18 mouse cellular contexts compared by ENCODE assay signal in the genomic region with DNA sequence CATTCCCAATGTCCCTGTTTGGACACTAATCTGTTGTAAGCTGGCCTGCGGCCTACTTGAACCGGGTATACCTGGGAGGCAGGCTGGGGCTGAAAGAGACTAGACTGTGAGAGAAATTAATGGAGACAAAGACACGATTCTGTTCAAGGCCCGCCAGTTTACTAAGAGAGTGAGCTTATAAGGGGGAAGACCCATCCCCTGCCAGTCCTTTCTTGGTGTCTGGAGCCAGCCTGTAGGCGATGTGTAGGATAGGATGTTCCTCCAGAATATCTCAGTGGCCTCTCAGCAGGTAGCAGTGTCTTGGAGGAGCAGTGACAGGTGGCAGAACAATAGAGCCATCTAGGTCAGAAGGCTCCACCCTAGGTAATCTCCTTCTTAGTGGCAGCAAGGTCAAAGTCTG. TPM values are rescaled to one million over a fixed set of nuclear protein-coding genes. Genes with fewer than 3 reads are reported as not detected.
DNase-seq lines count a peak whose midpoint lies in the region; ATAC-seq and TF ChIP-seq lines count a peak whose summit lies in the region.
"Not testable (repeated sequence)": the region's sequence is repeated elsewhere in the genome, so short reads cannot be mapped to it uniquely, and the experiment has no call there.
"Had no signal": no experiment of that assay in that cellular context is flagged by ENCODE, and none has a peak within 500 bp of the region (broad histone marks: within the 10 kb centered on the region; RNA-seq: fewer than 3 reads in every experiment).

No protein-coding gene starts in this region.

- TF ChIP-seq POLR2A in ES-Bruce4 (IDR thresholded peaks at IDR 0.05; ENCODE audit: insufficient read depth, low read length) = not testable (repeated sequence)

- in situ Hi-C loops in ES-E14 (cut with MboI; ENCODE audit: low sequenced_read_pairs in 2 of 2, unreplicated experiment in 2 of 2) = not testable (repeated sequence)

- not testable (repeated sequence) for H3K4me2 ChIP-seq in midbrain, embryonic 11.5 days

- not testable (repeated sequence) for H3K27me3 ChIP-seq in ES-Bruce4 (ENCODE audit: control insufficient read depth, insufficient read depth, low read length, poor library complexity, severe bottlenecking); midbrain, embryonic 11.5 days (ENCODE audit: control insufficient read depth, insufficient read depth, low read length)

- 74% methylated on average over 5 of the region's 5 CpGs for WGBS in midbrain, embryonic 11.5 days

- H3K27ac ChIP-seq in ES-Bruce4 (ENCODE audit: insufficient read depth, low read length) = peak overlapping the region; percentile 17; the same call in 1 of the 2 replicates
- H3K27ac ChIP-seq in ES-E14 (ENCODE audit: insufficient read depth, low read depth, low read length, poor library complexity, severe bottlenecking); midbrain, embryonic 11.5 days (ENCODE audit: low read depth, low read length): not testable (repeated sequence)

- DNase-seq in ES-CJ7 (ENCODE audit: low read depth, low spot score) = peak; percentile 60
- DNase-seq in ES-E14 (ENCODE audit: low read depth, low spot score) = peak; percentile 16
- peak; percentile 79 for DNase-seq in R1 (ENCODE audit: low read depth, low spot score)
- peak; percentile 79 for DNase-seq in ZHBTc4 (ENCODE audit: low read depth, low spot score)
- DNase-seq in midbrain, embryonic 11.5 days (ENCODE audit: low spot score, missing footprints) = peak; percentile 65

- not testable (repeated sequence) for H3K9ac ChIP-seq in ES-Bruce4 (ENCODE audit: low read depth, poor library complexity, severe bottlenecking); ES-E14 (ENCODE audit: insufficient read depth, low read depth, low read length, poor library complexity, severe bottlenecking); midbrain, embryonic 11.5 days (ENCODE audit: low read length)

- not testable (repeated sequence) for H3K36me3 ChIP-seq in ES-Bruce4 (ENCODE audit: control insufficient read depth, insufficient read depth, low read length, poor library complexity, severe bottlenecking); ES-E14 (ENCODE audit: control insufficient read depth, insufficient read depth, low read length, poor library complexity, severe bottlenecking); midbrain, embryonic 11.5 days (ENCODE audit: control insufficient read depth, insufficient read depth, low read length)

- not testable (repeated sequence) for TF ChIP-seq CTCF in ES-Bruce4 (IDR thresholded peaks at IDR 0.05; ENCODE audit: low read depth, low read length)

- not testable (repeated sequence) for H3K4me1 ChIP-seq in ES-Bruce4 (ENCODE audit: control insufficient read depth, insufficient read depth, low read length); ES-E14 (ENCODE audit: control insufficient read depth in 2 of 2, insufficient read depth in 2 of 2, low read length in 2 of 2, poor library complexity in 1 of 2); midbrain, embryonic 11.5 days (ENCODE audit: control insufficient read depth, insufficient read depth, low read length)

- not testable (repeated sequence) for H3K4me3 ChIP-seq in ES-Bruce4 (ENCODE audit: low read depth, low read length); ES-E14 (ENCODE audit: insufficient read depth in 1 of 2, low read depth in 1 of 2, low read length in 2 of 2, poor library complexity in 1 of 2, severe bottlenecking in 1 of 2); midbrain, embryonic 11.5 days (ENCODE audit: low read depth, low read length)

- not testable (repeated sequence) for H3K9me3 ChIP-seq in ES-Bruce4 (replicated peaks; ENCODE audit: control insufficient read depth, insufficient read depth, low read length, poor library complexity, severe bottlenecking); ES-E14 (ENCODE audit: control insufficient read depth, insufficient read depth, low read depth, low read length); midbrain, embryonic 11.5 days (ENCODE audit: control insufficient read depth, low read length)

- ATAC-seq in midbrain, embryonic 11.5 days (ENCODE audit: low FRiP score) = not testable (repeated sequence)

- TF ChIP-seq EP300 in ES-Bruce4 (IDR thresholded peaks at IDR 0.05; ENCODE audit: insufficient read depth, low read depth, low read length) = not testable (repeated sequence)

RNA-seq across cellular contexts. Expression of gene Prl2c5, which starts 37.7 kb away (rescaled TPM):
- 3.3 and 6.7 TPM in 2 replicates for polyA plus RNA-seq in ES-Bruce4 (2011; ENCODE audit: insufficient read depth, insufficient read length, low read depth, missing spikeins)
- 0.58 TPM in 1 of 2 replicates, not detected in the other for total RNA-seq in ES-E14 (2012; rRNA removed)
- polyA plus RNA-seq in midbrain, embryonic 11.5 days (2014; fragmentation: Nextera tagmentation; extraction: Ambion mirVana) = not detected in 2 replicates
- total RNA-seq: adrenal gland, adult 18-20 months; adrenal gland, adult 2 months; adrenal gland, adult 8-10 months; adrenal gland, postnatal 14 days; adrenal gland, postnatal 25 days; adrenal gland, postnatal 36 days; adrenal gland, postnatal 4 days; CH12.LX; G1E; MEL had no signal
- polyA plus RNA-seq: activated CD4-positive, CD25-positive, alpha-beta regulatory T cell, adult 4 months; adrenal gland, adult 2 months; CD4-positive, CD25-positive, alpha-beta regulatory T cell, adult 4 months; G1E had no signal

Comparison
In these comparisons a context has a peak if more than half of its experiments do, and no peak if none do; other contexts are left out.
1. DNase-seq: peak in every context shown above with its lines; median percentile 79 in R1; 79 in ZHBTc4; 65 in midbrain, embryonic 11.5 days; 60 in ES-CJ7; 16 in ES-E14.